Mouse (Mus musculus) brain, adult 2 months (tissue): Measurements from ENCODE around the gene Six6.
A peak's percentile ranks its signal among the peaks of the same experiment; 100 is the strongest.

Experiments
- DNase-seq: peaks from one replicate; pipeline ENCODE4 v3.0.0; 2011; ENCODE audit warnings: low read depth, low spot score

Gene Six6

GRCm38 (mm10) chr12:72939616-72940015, at the start of gene Six6:
Gene Six6 (plus strand): TSS chr12:72939892.
- no peak for DNase-seq

- DNase-seq: peak; percentile 11
Measured at GRCm38 (mm10) chr12:72917159-72917993, 22.3 kb upstream of the Six6 start.

- no peak for DNase-seq
Measured at GRCm38 (mm10) chr12:72936751-72937150, 2.9 kb upstream of the Six6 start.

GRCm38 (mm10) chr12:72937537-72938120, 2.1 kb upstream of the Six6 start:
- DNase-seq: no peak

- no peak for DNase-seq
Measured at GRCm38 (mm10) chr12:72938176-72938575, 1.5 kb upstream of the Six6 start.

- no peak for DNase-seq
Measured at GRCm38 (mm10) chr12:72938600-72939490, 847 bp upstream of the Six6 start.

GRCm38 (mm10) chr12:72940071-72940821, 554 bp downstream of the Six6 start, which contains the start of gene 4930447C04Rik:
Gene 4930447C04Rik (minus strand): TSS chr12:72940774.
- no peak for DNase-seq

- no peak for DNase-seq
Measured at GRCm38 (mm10) chr12:72940822-72941397, 1.2 kb downstream of the Six6 start.

GRCm38 (mm10) chr12:72941398-72942051, 1.8 kb downstream of the Six6 start:
- DNase-seq: no peak

- no peak for DNase-seq
Measured at GRCm38 (mm10) chr12:72942171-72942570, 2.5 kb downstream of the Six6 start.

- no peak for DNase-seq
Measured at GRCm38 (mm10) chr12:72943574-72944110, 4.0 kb downstream of the Six6 start.

GRCm38 (mm10) chr12:72944411-72945225, 4.9 kb downstream of the Six6 start:
- no peak for DNase-seq

- no peak for DNase-seq
Measured at GRCm38 (mm10) chr12:72945301-72946063, 5.8 kb downstream of the Six6 start.

GRCm38 (mm10) chr12:72946064-72946395, 6.3 kb downstream of the Six6 start:
- no peak for DNase-seq

GRCm38 (mm10) chr12:72946805-72947204, 7.1 kb downstream of the Six6 start:
- no peak for DNase-seq

GRCm38 (mm10) chr12:72947335-72947734, 7.6 kb downstream of the Six6 start:
- DNase-seq: no peak

GRCm38 (mm10) chr12:72953089-72953488, 13.4 kb downstream of the Six6 start:
- no peak for DNase-seq

GRCm38 (mm10) chr12:72953858-72954257, 14.2 kb downstream of the Six6 start:
- DNase-seq: no peak

- DNase-seq: no peak
Measured at GRCm38 (mm10) chr12:72954906-72955305, 15.2 kb downstream of the Six6 start.
